Mouse (Mus musculus): ENCODE measurements around the gene Cbln1.

DNA sequence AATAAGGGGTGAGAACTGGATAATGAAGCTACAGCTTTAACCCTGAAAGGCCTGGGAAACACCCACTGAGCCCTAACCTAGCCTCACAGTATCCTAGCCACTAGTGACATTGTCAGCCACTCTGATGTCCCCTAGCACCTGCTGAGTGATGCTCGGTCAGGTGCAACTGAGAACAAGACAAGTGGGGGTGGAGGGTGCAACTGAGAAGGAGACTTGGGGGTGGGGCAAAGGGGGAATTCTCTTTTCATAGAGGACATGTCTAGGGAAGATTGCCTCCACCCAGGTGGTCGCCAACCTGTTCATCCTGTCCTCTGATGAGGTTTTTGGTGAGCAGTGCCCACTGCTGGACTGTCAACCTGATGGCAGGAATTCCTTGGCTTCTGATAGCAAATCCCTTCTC is 1.5 kb upstream of the Cbln1 start:
- TF ChIP-seq CTCF (IDR thresholded peaks at IDR 0.05; ENCODE audit: borderline replicate concordance, extremely low read depth, insufficient read depth, insufficient read length) = no peak
- TF ChIP-seq POLR2A (IDR thresholded peaks at IDR 0.05; ENCODE audit: borderline replicate concordance, extremely low read depth, insufficient read depth, insufficient read length, poor library complexity, severe bottlenecking) = no peak
